ENCODE assay signal across 14 mouse cellular contexts in the genomic region with DNA sequence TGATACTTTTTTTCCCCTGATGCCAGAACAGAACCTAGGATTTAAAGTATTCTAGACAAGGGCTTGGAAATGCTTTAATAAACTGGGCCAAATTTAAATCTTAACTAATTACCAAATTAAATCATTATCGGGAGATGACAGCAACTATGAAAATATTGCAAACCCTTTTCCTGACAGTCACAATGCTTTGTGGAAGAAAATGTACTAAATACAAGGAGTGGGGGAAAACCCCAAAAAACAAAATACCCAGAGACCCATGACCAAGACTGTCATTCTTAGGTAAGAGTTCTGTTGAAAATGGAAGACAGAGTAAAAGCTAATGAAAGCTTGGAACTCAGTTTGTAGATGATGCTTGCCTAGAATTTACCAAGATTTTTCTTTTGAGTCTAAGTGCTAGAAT.
"Had no signal": no experiment of that assay in that cellular context is flagged by ENCODE, and none has a peak within 500 bp of the region (broad histone marks: within the 10 kb centered on the region; RNA-seq: fewer than 3 reads in every experiment).

No protein-coding gene starts in this region.

- H3K9ac ChIP-seq: lung, embryonic 14.5 days; midbrain, embryonic 13.5 days; midbrain, embryonic 15.5 days; neural tube, embryonic 13.5 days; neural tube, embryonic 15.5 days had no signal

- DNase-seq: retina, postnatal 1 day; right cerebral cortex, adult 18-20 months; right cerebral cortex, postnatal 25 days; right cerebral cortex, postnatal 4 days; thymus, adult 18-20 months; thymus, postnatal 14 days; thymus, postnatal 36 days had no signal

- H3K4me3 ChIP-seq: midbrain, embryonic 10.5 days; midbrain, embryonic 13.5 days; midbrain, embryonic 15.5 days; myocyte; neural tube, embryonic 13.5 days; neural tube, embryonic 15.5 days had no signal

- ATAC-seq: midbrain, embryonic 13.5 days; midbrain, embryonic 15.5 days had no signal

- H3K27ac ChIP-seq: midbrain, embryonic 10.5 days; midbrain, embryonic 13.5 days; midbrain, embryonic 15.5 days; neural tube, embryonic 13.5 days; neural tube, embryonic 15.5 days had no signal

- H3K36me3 ChIP-seq: midbrain, embryonic 13.5 days; midbrain, embryonic 15.5 days; neural tube, embryonic 13.5 days; neural tube, embryonic 15.5 days had no signal

- H3K27me3 ChIP-seq: midbrain, embryonic 13.5 days; midbrain, embryonic 15.5 days; neural tube, embryonic 13.5 days; neural tube, embryonic 15.5 days had no signal

- H3K9me3 ChIP-seq: midbrain, embryonic 10.5 days; midbrain, embryonic 13.5 days; midbrain, embryonic 15.5 days; neural tube, embryonic 13.5 days; neural tube, embryonic 15.5 days had no signal

- H3K4me1 ChIP-seq: neural tube, embryonic 15.5 days had no signal

- H3K4me2 ChIP-seq: lung, embryonic 14.5 days; midbrain, embryonic 13.5 days; midbrain, embryonic 15.5 days; neural tube, embryonic 13.5 days; neural tube, embryonic 15.5 days had no signal
